Comparison of ENCODE assay signal across 24 mouse cellular contexts in genomic region chr2:17649728-17650127, GRCm38 (mm10).
DNase-seq lines count a peak whose midpoint lies in the region; ATAC-seq and TF ChIP-seq lines count a peak whose summit lies in the region.
"Had no signal": no experiment of that assay in that cellular context is flagged by ENCODE, and none has a peak within 500 bp of the region (broad histone marks: within the 10 kb centered on the region; RNA-seq: fewer than 3 reads in every experiment).

No protein-coding gene starts in this region.

- H3K4me3 ChIP-seq in hindbrain, postnatal 0 days (ENCODE audit: low read length), result no peak overlapping the region
- no peak overlapping the region for H3K4me3 ChIP-seq in hindbrain, embryonic 12.5 days
- no peak overlapping the region for H3K4me3 ChIP-seq in kidney, embryonic 16.5 days (ENCODE audit: low read length)
- H3K4me3 ChIP-seq in forebrain, embryonic 14.5 days (ENCODE audit: low read depth, low read length), result no peak overlapping the region
- H3K4me3 ChIP-seq: embryonic facial prominence, embryonic 10.5 days; embryonic facial prominence, embryonic 13.5 days; erythroblast, embryonic 14.5 days; forebrain, embryonic 12.5 days; heart, embryonic 12.5 days; heart, embryonic 15.5 days; hindbrain, embryonic 15.5 days had no signal

- CTCF ChIA-PET in Patski (lab: Charles Lee), result no interaction called here

- H3K9me3 ChIP-seq in hindbrain, postnatal 0 days (ENCODE audit: low read length), result no peaks in the 10 kb centered on the region
- peaks cover 3% of the 10 kb centered on the region; the same call in 1 of the 2 replicates for H3K9me3 ChIP-seq in hindbrain, embryonic 12.5 days (replicated peaks)
- H3K9me3 ChIP-seq in kidney, embryonic 16.5 days (ENCODE audit: low read length), result no peaks in the 10 kb centered on the region
- H3K9me3 ChIP-seq in forebrain, embryonic 14.5 days (replicated peaks; ENCODE audit: control insufficient read depth, low read length), result no peaks in the 10 kb centered on the region
- H3K9me3 ChIP-seq: embryonic facial prominence, embryonic 10.5 days; embryonic facial prominence, embryonic 13.5 days; forebrain, embryonic 12.5 days; heart, embryonic 12.5 days; heart, embryonic 15.5 days; hindbrain, embryonic 15.5 days had no signal

- 71% methylated on average over 3 of the region's 3 CpGs for WGBS in hindbrain, postnatal 0 days
- WGBS in hindbrain, embryonic 12.5 days, result 59% methylated on average over 3 of the region's 3 CpGs
- 36% methylated on average over 3 of the region's 3 CpGs for WGBS in kidney, embryonic 16.5 days
- WGBS in forebrain, embryonic 14.5 days, result 30% methylated on average over 3 of the region's 3 CpGs

- no peak for TF ChIP-seq CTCF in hindbrain, postnatal 0 days (IDR thresholded peaks at IDR 0.05; ENCODE audit: low read depth)
- no peak for TF ChIP-seq CTCF in Patski (IDR thresholded peaks at IDR 0.05)

- no peaks in the 10 kb centered on the region for H3K36me3 ChIP-seq in hindbrain, postnatal 0 days (ENCODE audit: insufficient read depth, low read length)
- no peaks in the 10 kb centered on the region for H3K36me3 ChIP-seq in hindbrain, embryonic 12.5 days
- H3K36me3 ChIP-seq in kidney, embryonic 16.5 days (ENCODE audit: insufficient read depth, low read length), result no peaks in the 10 kb centered on the region
- no peaks in the 10 kb centered on the region for H3K36me3 ChIP-seq in forebrain, embryonic 14.5 days (ENCODE audit: control insufficient read depth, insufficient read depth, low read length)
- H3K36me3 ChIP-seq: embryonic facial prominence, embryonic 10.5 days; embryonic facial prominence, embryonic 13.5 days; forebrain, embryonic 12.5 days; heart, embryonic 12.5 days; heart, embryonic 15.5 days; hindbrain, embryonic 15.5 days had no signal

- H3K27ac ChIP-seq in hindbrain, postnatal 0 days, result peak overlapping the region; percentile 11; the same call in 1 of the 2 replicates
- H3K27ac ChIP-seq in hindbrain, embryonic 12.5 days, result no peak overlapping the region
- peak overlapping the region; percentile 44; the same call in 1 of the 2 replicates for H3K27ac ChIP-seq in kidney, embryonic 16.5 days (ENCODE audit: low read length)
- H3K27ac ChIP-seq in forebrain, embryonic 14.5 days (ENCODE audit: low read depth, low read length), result no peak overlapping the region
- H3K27ac ChIP-seq: embryonic facial prominence, embryonic 10.5 days; embryonic facial prominence, embryonic 13.5 days; forebrain, embryonic 12.5 days; heart, embryonic 15.5 days; hindbrain, embryonic 15.5 days had no signal

- no peak overlapping the region for H3K9ac ChIP-seq in hindbrain, postnatal 0 days (replicated peaks; ENCODE audit: low read length)
- no peak overlapping the region for H3K9ac ChIP-seq in hindbrain, embryonic 12.5 days
- no peak overlapping the region for H3K9ac ChIP-seq in kidney, embryonic 16.5 days (replicated peaks; ENCODE audit: low read length)
- H3K9ac ChIP-seq in forebrain, embryonic 14.5 days (ENCODE audit: low read length), result no peak overlapping the region
- H3K9ac ChIP-seq: embryonic facial prominence, embryonic 13.5 days; forebrain, embryonic 12.5 days; heart, embryonic 12.5 days; heart, embryonic 15.5 days; hindbrain, embryonic 15.5 days had no signal

- no peaks in the 10 kb centered on the region for H3K4me1 ChIP-seq in hindbrain, postnatal 0 days (ENCODE audit: insufficient read depth, low read length)
- H3K4me1 ChIP-seq in hindbrain, embryonic 12.5 days, result no peaks in the 10 kb centered on the region
- H3K4me1 ChIP-seq in kidney, embryonic 16.5 days (ENCODE audit: insufficient read depth, low read length), result peaks cover 14% of the 10 kb centered on the region
- no peaks in the 10 kb centered on the region for H3K4me1 ChIP-seq in forebrain, embryonic 14.5 days (ENCODE audit: control insufficient read depth, insufficient read depth, low read length)
- H3K4me1 ChIP-seq: forebrain, embryonic 12.5 days; heart, embryonic 12.5 days; heart, embryonic 15.5 days; hindbrain, embryonic 15.5 days had no signal

- in situ Hi-C loops in Patski (cut with MboI; ENCODE audit: low pct_unique_long_range_greater_than_20kb), result loop anchor here (10.0 to 25.0 kb wide), 3 partner anchors 225 to 563 kb away; no protein-coding TSS in a partner anchor

- H3K27me3 ChIP-seq in hindbrain, postnatal 0 days (ENCODE audit: insufficient read depth, low read length), result no peaks in the 10 kb centered on the region
- no peaks in the 10 kb centered on the region for H3K27me3 ChIP-seq in hindbrain, embryonic 12.5 days
- H3K27me3 ChIP-seq in kidney, embryonic 16.5 days (ENCODE audit: insufficient read depth, low read length), result no peaks in the 10 kb centered on the region
- no peaks in the 10 kb centered on the region for H3K27me3 ChIP-seq in Patski
- no peaks in the 10 kb centered on the region for H3K27me3 ChIP-seq in forebrain, embryonic 14.5 days (replicated peaks; ENCODE audit: control insufficient read depth, insufficient read depth, low read length)
- H3K27me3 ChIP-seq: embryonic facial prominence, embryonic 13.5 days; forebrain, embryonic 12.5 days; heart, embryonic 12.5 days; heart, embryonic 15.5 days; hindbrain, embryonic 15.5 days had no signal

- ATAC-seq in hindbrain, postnatal 0 days, result no peak
- no peak for ATAC-seq in hindbrain, embryonic 12.5 days (ENCODE audit: low FRiP score)
- peak; percentile 12; the same call in 1 of the 2 replicates for ATAC-seq in kidney, embryonic 16.5 days (ENCODE audit: low FRiP score, low TSS enrichment)
- ATAC-seq in Patski, result peak; percentile 39
- ATAC-seq in forebrain, embryonic 14.5 days, result no peak
- ATAC-seq: activated CD4-positive, CD25-positive, alpha-beta regulatory T cell, adult 4 months; CD4-positive, CD25-positive, alpha-beta regulatory T cell, adult 4 months; forebrain, embryonic 16.5 days; inflammation-experienced regulatory T-cells, adult 6 months had no signal

- POLR2A ChIA-PET in Patski (lab: Charles Lee), result no interaction called here

- no peak for DNase-seq in hindbrain, postnatal 0 days (ENCODE audit: low spot score)
- DNase-seq in kidney, postnatal 10 days, result no peak
- no peak for DNase-seq in Patski (ENCODE audit: low read depth, low spot score)
- no peak for DNase-seq in forebrain, embryonic 14.5 days (ENCODE audit: low spot score)
- DNase-seq: adrenal gland, adult 8-10 months; adrenal gland, postnatal 25 days; embryo, embryonic 11 days; gastrocnemius, postnatal 10 days; gastrocnemius, postnatal 36 days; heart, postnatal 10 days; heart, postnatal 36 days had no signal

- no peak overlapping the region for H3K4me2 ChIP-seq in hindbrain, postnatal 0 days (ENCODE audit: low read depth, low read length)
- no peak overlapping the region for H3K4me2 ChIP-seq in hindbrain, embryonic 12.5 days (replicated peaks)
- 0 out of 2 replicates have a peak overlapping the region, but pooled peaks have one; percentile 32 for H3K4me2 ChIP-seq in kidney, embryonic 16.5 days (replicated peaks; ENCODE audit: low read depth, low read length)
- no peak overlapping the region for H3K4me2 ChIP-seq in forebrain, embryonic 14.5 days (ENCODE audit: low read length)
- H3K4me2 ChIP-seq: embryonic facial prominence, embryonic 13.5 days; forebrain, embryonic 12.5 days; heart, embryonic 12.5 days; heart, embryonic 15.5 days; hindbrain, embryonic 15.5 days had no signal

Comparison
In these comparisons a context has a peak if more than half of its experiments do, and no peak if none do; other contexts are left out.
1. H3K27ac ChIP-seq: peak in hindbrain, postnatal 0 days (single experiment) and kidney, embryonic 16.5 days (single experiment); none in hindbrain, embryonic 12.5 days (single experiment) and forebrain, embryonic 14.5 days (single experiment).
2. ATAC-seq: peak in kidney, embryonic 16.5 days (single experiment) and Patski (single experiment); none in hindbrain, postnatal 0 days (single experiment), hindbrain, embryonic 12.5 days (single experiment) and forebrain, embryonic 14.5 days (single experiment).